Mouse (Mus musculus) erythroblast, embryonic 14.5 days (primary cell): ENCODE measurements around the gene Csgalnact2. TPM values are rescaled to one million over a fixed set of nuclear protein-coding genes. Genes with fewer than 3 reads are reported as not detected.

Experiments
- H3K27me3 ChIP-seq: 2 replicates; pipeline ENCODE4 v1.6.1; 2012; ENCODE audit warnings: inconsistent platforms; ENCODE audit not compliant: control insufficient read depth
- H3K36me3 ChIP-seq: 2 replicates; pipeline ENCODE4 v1.6.1; 2012; ENCODE audit warnings: mild to moderate bottlenecking, inconsistent platforms; ENCODE audit not compliant: control insufficient read depth
- H3K4me1 ChIP-seq: 2 replicates; pipeline ENCODE4 v1.6.1; 2012; ENCODE audit warnings: inconsistent platforms; ENCODE audit not compliant: control insufficient read depth
- H3K4me3 ChIP-seq: replicated peaks from 2 replicates; pipeline ENCODE3; 2012; ENCODE audit warnings: moderate library complexity, mild to moderate bottlenecking, inconsistent platforms
- H3K9me3 ChIP-seq: 2 replicates; pipeline ENCODE4 v1.6.1; 2012; ENCODE audit warnings: low read length, inconsistent platforms, mixed read lengths; ENCODE audit not compliant: control insufficient read depth
- GATA1 ChIP-seq: IDR thresholded peaks from 2 replicates; pipeline ENCODE4 v1.6.1; 2012; ENCODE audit warnings: low read length, inconsistent platforms, mixed read lengths
- TAL1 ChIP-seq: IDR thresholded peaks from 3 replicates; pipeline ENCODE4 v1.6.1; 2012; ENCODE audit warnings: low read length, inconsistent platforms, mixed read lengths
- polyA plus RNA-seq: library from polyadenylated mRNA; stranded (reverse); fragments of >175 nt; gene quantifications from 2 replicates; pipeline ENCODE4 v1.2.3, GENCODE M21; 2012

The Csgalnact2 gene
- polyA plus RNA-seq, 1 experiment, result 0.08 TPM

DNA sequence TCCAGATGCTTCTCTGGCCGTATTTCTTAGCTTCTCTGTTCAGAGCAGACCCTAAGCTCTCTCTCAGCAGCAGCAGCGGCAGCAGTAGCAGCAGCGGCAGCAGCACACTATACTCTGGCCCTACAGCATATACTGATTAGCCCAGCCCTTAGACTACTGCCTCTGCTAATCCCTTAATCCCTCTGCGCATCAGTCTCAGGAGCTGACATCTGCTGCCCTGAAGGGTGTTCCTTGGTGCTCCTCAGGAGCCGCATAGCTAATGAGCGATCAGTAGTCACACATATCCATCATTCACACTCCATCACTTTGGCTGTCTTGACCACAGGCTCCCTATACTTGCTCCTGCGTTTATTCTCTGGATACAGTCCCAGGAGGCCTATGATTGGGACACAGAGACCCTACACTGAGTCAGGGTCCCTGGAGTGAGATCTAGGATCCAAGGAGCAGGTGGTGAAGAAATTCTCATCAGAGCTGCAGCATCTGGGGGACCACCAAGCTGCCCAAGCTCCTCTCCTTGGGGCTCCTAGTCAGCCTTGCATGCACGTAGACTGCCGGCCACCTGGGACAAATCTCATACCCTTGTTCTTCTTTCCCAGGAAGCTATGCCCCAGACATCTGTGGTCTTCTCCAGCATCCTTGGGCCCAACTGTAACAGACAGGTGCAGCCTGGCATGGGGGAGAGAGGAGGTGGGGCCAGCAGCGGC, 59.0 kb downstream of the Csgalnact2 start:
- TF ChIP-seq TAL1 (no peak), GATA1 (no peak)
- H3K27me3 ChIP-seq, result no peaks in the 10 kb centered on the region

DNA sequence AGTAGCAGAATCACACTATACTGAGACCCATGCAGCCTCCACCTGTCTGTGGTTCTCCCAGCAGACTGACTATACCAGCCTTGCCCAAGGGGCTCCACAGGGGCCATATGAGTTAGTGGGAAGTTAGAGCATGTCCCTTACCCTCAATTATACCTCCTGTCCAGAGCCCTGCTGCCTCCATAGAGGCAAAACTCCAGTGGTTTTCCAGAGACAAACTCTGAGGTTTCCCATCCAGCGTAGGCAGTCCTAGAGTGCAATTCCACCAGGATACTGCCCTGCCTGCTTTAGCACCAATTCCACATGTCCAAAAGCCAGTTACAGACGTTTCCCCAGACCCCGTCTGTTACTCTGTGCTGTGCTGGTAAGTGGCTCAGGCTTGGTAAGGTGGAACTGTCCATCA, 59.6 kb downstream of the Csgalnact2 start:
- Histone ChIP-seq H3K9me3 (no peaks in the 10 kb centered on the region), H3K4me1 (no peaks in the 10 kb centered on the region), H3K27me3 (no peaks in the 10 kb centered on the region), H3K4me3 (no peak overlapping the region), H3K36me3 (no peaks in the 10 kb centered on the region)
- no peak for TF ChIP-seq TAL1
- TF ChIP-seq GATA1, result no peak

More for the DNA sequence above, 59.0 kb downstream of the Csgalnact2 start:
- H3K9me3 ChIP-seq, result no peaks in the 10 kb centered on the region
- no peak overlapping the region for H3K4me3 ChIP-seq
- no peaks in the 10 kb centered on the region for H3K4me1 ChIP-seq
- no peaks in the 10 kb centered on the region for H3K36me3 ChIP-seq

DNA sequence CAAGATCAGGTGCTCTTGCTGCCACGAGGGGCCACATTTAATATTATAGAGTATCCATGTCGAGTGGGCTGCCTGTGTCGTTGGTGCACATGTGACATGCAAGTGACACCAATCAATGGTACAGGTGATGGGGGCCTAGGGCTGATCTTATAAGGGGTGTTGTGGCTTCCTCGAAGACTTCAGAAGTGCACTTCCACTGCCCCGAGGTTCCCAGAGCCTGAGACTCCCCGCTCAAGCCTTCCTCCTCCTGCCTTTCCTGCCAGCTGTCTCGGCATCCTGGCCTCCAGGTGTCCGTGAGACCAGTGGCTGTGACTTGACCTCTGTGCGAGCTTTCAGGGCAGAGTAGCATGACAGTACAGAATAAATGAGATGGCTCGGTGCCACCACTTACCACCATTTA, 60.2 kb downstream of the Csgalnact2 start:
- TF ChIP-seq TAL1, result no peak
- TF ChIP-seq GATA1, result no peak
- Histone ChIP-seq H3K36me3 (no peaks in the 10 kb centered on the region), H3K4me1 (no peaks in the 10 kb centered on the region), H3K4me3 (no peak overlapping the region), H3K27me3 (no peaks in the 10 kb centered on the region), H3K9me3 (no peaks in the 10 kb centered on the region)

DNA sequence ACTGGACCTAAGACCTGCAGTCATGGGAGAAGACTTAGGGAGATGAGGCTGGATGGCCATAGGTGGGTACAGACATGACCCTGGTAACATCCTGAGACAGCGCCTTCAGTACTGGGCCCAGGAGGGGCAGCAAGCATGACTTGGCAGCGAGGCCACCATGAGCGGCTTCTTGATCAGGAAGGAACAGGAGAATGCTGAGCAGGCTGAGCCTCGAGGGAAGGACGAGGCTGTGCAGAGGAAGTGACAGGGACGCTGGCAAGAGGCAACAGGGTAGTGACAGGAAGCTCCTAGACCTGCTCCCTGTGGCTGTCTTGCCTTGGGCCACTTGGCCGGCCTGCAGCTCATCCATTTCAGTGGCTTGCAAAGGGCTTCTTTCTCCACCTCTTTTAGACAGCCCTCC, 61.5 kb downstream of the Csgalnact2 start:
- H3K36me3 ChIP-seq, result no peaks in the 10 kb centered on the region
- H3K27me3 ChIP-seq, result no peaks in the 10 kb centered on the region
- H3K4me3 ChIP-seq, result no peak overlapping the region
- H3K9me3 ChIP-seq, result no peaks in the 10 kb centered on the region
- H3K4me1 ChIP-seq, result no peaks in the 10 kb centered on the region
- no peak for TF ChIP-seq TAL1
- TF ChIP-seq GATA1, result no peak

DNA sequence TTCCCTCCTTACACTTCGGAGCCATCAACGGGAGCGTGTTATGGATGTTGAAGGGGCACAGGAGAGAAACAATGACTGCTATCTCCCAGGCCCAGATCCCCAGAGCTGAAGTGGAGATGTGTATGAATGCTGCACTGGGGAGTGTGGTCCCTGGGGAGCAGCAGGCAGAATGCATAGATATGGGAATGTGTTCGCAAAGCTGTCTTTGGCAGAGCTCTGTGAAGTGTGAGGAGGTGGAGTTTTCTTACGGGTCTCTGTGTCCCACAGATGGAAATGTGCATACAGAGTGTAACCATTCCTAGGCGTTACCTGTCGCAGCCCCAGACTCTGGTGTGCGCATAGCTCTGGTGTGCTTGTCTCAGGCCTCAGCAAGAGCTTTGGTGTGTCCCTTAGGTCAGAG, 62.2 kb downstream of the Csgalnact2 start:
- no peaks in the 10 kb centered on the region for H3K36me3 ChIP-seq
- no peaks in the 10 kb centered on the region for H3K4me1 ChIP-seq
- no peak overlapping the region for H3K4me3 ChIP-seq
- no peak for TF ChIP-seq TAL1
- no peak for TF ChIP-seq GATA1
- H3K27me3 ChIP-seq, result no peaks in the 10 kb centered on the region
- H3K9me3 ChIP-seq, result no peaks in the 10 kb centered on the region

DNA sequence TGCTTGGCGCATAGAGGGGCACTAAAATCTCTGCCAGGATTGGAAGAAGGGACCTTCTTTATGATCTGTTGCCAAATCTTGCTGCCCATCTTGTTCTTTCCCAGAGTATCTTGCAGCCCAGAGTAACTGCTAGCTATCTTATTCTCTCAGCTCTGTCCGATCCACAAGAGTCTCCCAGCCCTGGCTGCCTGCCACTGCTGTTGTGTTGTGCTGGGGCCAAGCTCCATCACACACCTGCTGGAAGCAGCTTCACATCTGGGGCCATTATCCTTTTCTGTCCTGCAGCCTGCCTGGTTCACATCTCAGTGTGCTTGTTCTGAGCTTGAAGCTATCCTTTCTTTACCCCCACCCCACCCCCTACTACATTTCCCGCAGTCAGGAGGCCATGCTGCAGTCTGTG, 62.7 kb downstream of the Csgalnact2 start:
- no peaks in the 10 kb centered on the region for H3K27me3 ChIP-seq
- no peaks in the 10 kb centered on the region for H3K36me3 ChIP-seq

DNA sequence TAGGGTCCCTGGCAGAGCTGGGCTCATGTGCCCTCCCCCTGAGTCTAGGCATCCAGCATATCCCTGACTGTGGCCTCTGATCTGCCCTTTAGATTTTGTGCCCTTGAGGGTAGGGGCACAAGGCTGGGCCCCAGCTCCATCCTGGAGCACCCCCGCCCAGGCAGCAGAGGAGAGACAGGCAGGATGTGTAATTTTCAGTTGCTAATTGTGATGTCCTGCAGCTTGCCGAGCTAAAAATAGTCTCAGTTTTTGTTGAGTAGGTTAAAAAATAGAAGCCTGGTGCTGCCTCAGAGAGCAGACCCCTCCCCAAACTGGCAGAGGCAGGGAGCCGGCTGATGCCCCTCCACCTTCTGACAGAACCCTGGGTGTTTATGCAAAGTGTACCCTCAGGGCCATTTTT, 64.8 kb downstream of the Csgalnact2 start:
- no peak for TF ChIP-seq GATA1
- no peak for TF ChIP-seq TAL1
- no peaks in the 10 kb centered on the region for H3K9me3 ChIP-seq
- H3K4me1 ChIP-seq, result no peaks in the 10 kb centered on the region
- no peak overlapping the region for H3K4me3 ChIP-seq
- H3K36me3 ChIP-seq, result no peaks in the 10 kb centered on the region
- H3K27me3 ChIP-seq, result no peaks in the 10 kb centered on the region

More for the DNA sequence above, 62.7 kb downstream of the Csgalnact2 start:
- no peak overlapping the region for H3K4me3 ChIP-seq
- H3K4me1 ChIP-seq, result no peaks in the 10 kb centered on the region
- TF ChIP-seq TAL1 (no peak), GATA1 (no peak)
- H3K9me3 ChIP-seq, result no peaks in the 10 kb centered on the region

DNA sequence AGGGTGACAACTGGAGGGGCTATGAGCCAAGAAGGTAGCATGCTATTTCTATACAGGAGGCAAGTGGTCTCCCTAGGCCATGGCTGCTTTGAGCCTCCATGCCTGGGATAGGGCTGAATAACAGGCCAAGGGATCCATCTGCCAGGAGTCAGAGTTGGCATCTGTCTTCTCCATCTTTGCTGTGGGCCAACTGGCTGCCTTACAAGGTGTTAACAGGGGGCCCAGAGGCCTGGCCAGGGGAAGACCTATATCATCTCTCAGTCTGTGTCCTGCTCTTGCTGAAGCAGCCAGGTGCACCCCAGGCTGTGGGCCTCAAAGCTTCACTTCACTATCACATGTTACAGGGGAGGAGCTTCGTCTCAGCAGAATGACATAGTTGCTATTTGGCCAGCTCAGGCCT, 66.8 kb downstream of the Csgalnact2 start:
- TF ChIP-seq GATA1 (no peak), TAL1 (no peak)

DNA sequence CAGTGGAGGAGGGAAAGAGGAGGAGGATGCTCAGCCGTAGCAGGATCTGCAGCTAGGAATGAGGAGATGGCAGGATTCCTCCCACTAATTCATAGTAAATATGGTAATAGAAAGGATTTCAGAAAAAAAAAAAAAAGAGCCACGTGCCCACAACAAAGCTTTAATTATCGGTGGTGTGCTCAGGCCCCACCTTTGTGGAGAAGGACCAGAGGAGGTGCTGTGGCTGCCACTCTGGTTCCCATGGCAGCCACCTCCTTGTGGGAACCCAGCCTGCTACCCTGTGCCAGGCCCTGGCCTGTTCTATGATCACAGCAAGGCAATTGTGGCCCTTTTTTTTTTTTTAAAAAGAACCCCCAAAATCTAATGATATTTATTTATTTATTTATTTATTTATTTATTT, 67.5 kb downstream of the Csgalnact2 start:
- Histone ChIP-seq H3K36me3 (no peaks in the 10 kb centered on the region), H3K9me3 (no peaks in the 10 kb centered on the region), H3K4me1 (no peaks in the 10 kb centered on the region), H3K27me3 (peaks cover 11% of the 10 kb centered on the region), H3K4me3 (no peak overlapping the region)
- no peak for TF ChIP-seq TAL1

More for the DNA sequence above, 66.8 kb downstream of the Csgalnact2 start:
- Histone ChIP-seq H3K36me3 (no peaks in the 10 kb centered on the region), H3K27me3 (peaks cover 3% of the 10 kb centered on the region), H3K4me1 (no peaks in the 10 kb centered on the region), H3K4me3 (no peak overlapping the region), H3K9me3 (no peaks in the 10 kb centered on the region)

DNA sequence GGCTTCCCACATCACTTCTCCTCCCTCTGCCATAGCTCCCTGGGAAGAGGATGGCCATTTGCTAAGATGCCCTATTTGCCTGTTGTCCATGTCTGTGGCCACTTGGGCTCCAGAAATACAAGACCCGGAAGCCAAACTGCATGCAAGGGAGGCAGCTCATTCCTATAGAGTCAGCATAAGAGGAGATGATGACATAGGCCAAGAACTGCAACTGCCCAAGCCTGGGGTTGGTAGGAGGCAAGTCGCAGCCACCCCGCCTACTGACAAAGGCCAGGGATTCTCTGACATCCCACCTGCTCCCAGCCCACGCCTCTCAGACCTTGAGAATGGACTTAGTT, 68.0 kb downstream of the Csgalnact2 start:
- no peaks in the 10 kb centered on the region for H3K36me3 ChIP-seq
- TF ChIP-seq GATA1, result no peak
- TF ChIP-seq TAL1, result no peak
- H3K4me3 ChIP-seq, result no peak overlapping the region
- H3K9me3 ChIP-seq, result no peaks in the 10 kb centered on the region
- no peaks in the 10 kb centered on the region for H3K4me1 ChIP-seq
- H3K27me3 ChIP-seq, result peaks cover 15% of the 10 kb centered on the region
